Mouse (Mus musculus) B cell, adult 2 months (primary cell): ENCODE data around the gene Col5a1.

ENCODE experiments used
- DNase-seq, 2 experiments: peaks; one replicate each; pipeline ENCODE4 v3.0.0; 2022

Gene Col5a1

GRCm38 (mm10) chr2:27886148-27886551, at the start of gene Col5a1:
TSS of gene Col5a1 (plus strand) at chr2:27886425.
- no peak for DNase-seq

- DNase-seq = no peak
These were observed 48.1 kb upstream of the Col5a1 start for GRCm38 (mm10) chr2:27838112-27838511.

GRCm38 (mm10) chr2:27840890-27841289, 45.3 kb upstream of the Col5a1 start:
- DNase-seq = no peak

- DNase-seq = no peak
These were observed 43.3 kb upstream of the Col5a1 start for GRCm38 (mm10) chr2:27842893-27843292.

GRCm38 (mm10) chr2:27844885-27845284, 41.3 kb upstream of the Col5a1 start:
- DNase-seq = no peak

- DNase-seq = no peak
These were observed 39.2 kb upstream of the Col5a1 start for GRCm38 (mm10) chr2:27847001-27847400.

GRCm38 (mm10) chr2:27847851-27848435, 38.3 kb upstream of the Col5a1 start:
- DNase-seq = no peak

- no peak for DNase-seq
These were observed 37.8 kb upstream of the Col5a1 start for GRCm38 (mm10) chr2:27848466-27848865.

- DNase-seq = no peak
These were observed 27.8 kb upstream of the Col5a1 start for GRCm38 (mm10) chr2:27858348-27858903.

- DNase-seq = no peak
These were observed 24.5 kb upstream of the Col5a1 start for GRCm38 (mm10) chr2:27861576-27862238.

- no peak for DNase-seq
These were observed 21.5 kb upstream of the Col5a1 start for GRCm38 (mm10) chr2:27864491-27865365.

- no peak for DNase-seq
These were observed 15.6 kb upstream of the Col5a1 start for GRCm38 (mm10) chr2:27870586-27870985.

GRCm38 (mm10) chr2:27871056-27871455, 15.2 kb upstream of the Col5a1 start:
- DNase-seq = no peak

- no peak for DNase-seq
These were observed 13.9 kb upstream of the Col5a1 start for GRCm38 (mm10) chr2:27872276-27872675.

- DNase-seq = no peak
These were observed 13.2 kb upstream of the Col5a1 start for GRCm38 (mm10) chr2:27873030-27873429.

- DNase-seq = no peak
These were observed 11.6 kb upstream of the Col5a1 start for GRCm38 (mm10) chr2:27874596-27874995.

GRCm38 (mm10) chr2:27875231-27875630, 11.0 kb upstream of the Col5a1 start:
- DNase-seq = no peak

GRCm38 (mm10) chr2:27875786-27876185, 10.4 kb upstream of the Col5a1 start:
- DNase-seq = no peak

- DNase-seq = no peak
These were observed 9.3 kb upstream of the Col5a1 start for GRCm38 (mm10) chr2:27876724-27877504.

GRCm38 (mm10) chr2:27878066-27878465, 8.2 kb upstream of the Col5a1 start:
- no peak for DNase-seq

GRCm38 (mm10) chr2:27883276-27883675, 2.9 kb upstream of the Col5a1 start:
- DNase-seq = no peak

- no peak for DNase-seq
These were observed 623 bp upstream of the Col5a1 start for GRCm38 (mm10) chr2:27885456-27886147.
